Mouse (Mus musculus) embryonic fibroblast, embryonic 13.5 days (primary cell): ENCODE results near the gene Nop2. TPM values are rescaled to one million over a fixed set of nuclear protein-coding genes. Genes with fewer than 3 reads are reported as not detected.
A peak's percentile ranks its signal among the peaks of the same experiment; 100 is the strongest.

ENCODE experiments used
- H3K27ac ChIP-seq: 2 replicates; pipeline ENCODE4 v1.5.1; 2012; ENCODE audit warnings: low read length, control low read depth, inconsistent platforms; ENCODE audit not compliant: insufficient read depth
- H3K4me1 ChIP-seq: 2 replicates; pipeline ENCODE4 v1.6.1; 2011; ENCODE audit warnings: low read length; ENCODE audit not compliant: control insufficient read depth, insufficient read depth
- H3K4me3 ChIP-seq: 2 replicates; pipeline ENCODE4 v1.5.1; 2011; ENCODE audit warnings: mild to moderate bottlenecking, control low read depth, low read length; ENCODE audit not compliant: insufficient read depth
- CTCF ChIP-seq: IDR thresholded peaks from 2 replicates; pipeline ENCODE4 v1.5.1; 2011; ENCODE audit warnings: mild to moderate bottlenecking, control low read depth, low read length, moderate library complexity, borderline replicate concordance; ENCODE audit not compliant: insufficient read depth
- POLR2A ChIP-seq: IDR thresholded peaks from 2 replicates; pipeline ENCODE4 v1.6.1; 2011; ENCODE audit warnings: low read depth, mild to moderate bottlenecking, control low read depth, low read length, moderate library complexity
- polyA plus RNA-seq: library from polyadenylated mRNA; stranded (reverse); fragments of >200 nt; gene quantifications from 2 replicates; pipeline ENCODE4 v1.2.4, GENCODE M21; 2011; ENCODE audit warnings: low read depth; ENCODE audit not compliant: missing spikeins, insufficient read length

Gene Nop2
- polyA plus RNA-seq, result 35.9 and 41.6 TPM in 2 replicates

DNA sequence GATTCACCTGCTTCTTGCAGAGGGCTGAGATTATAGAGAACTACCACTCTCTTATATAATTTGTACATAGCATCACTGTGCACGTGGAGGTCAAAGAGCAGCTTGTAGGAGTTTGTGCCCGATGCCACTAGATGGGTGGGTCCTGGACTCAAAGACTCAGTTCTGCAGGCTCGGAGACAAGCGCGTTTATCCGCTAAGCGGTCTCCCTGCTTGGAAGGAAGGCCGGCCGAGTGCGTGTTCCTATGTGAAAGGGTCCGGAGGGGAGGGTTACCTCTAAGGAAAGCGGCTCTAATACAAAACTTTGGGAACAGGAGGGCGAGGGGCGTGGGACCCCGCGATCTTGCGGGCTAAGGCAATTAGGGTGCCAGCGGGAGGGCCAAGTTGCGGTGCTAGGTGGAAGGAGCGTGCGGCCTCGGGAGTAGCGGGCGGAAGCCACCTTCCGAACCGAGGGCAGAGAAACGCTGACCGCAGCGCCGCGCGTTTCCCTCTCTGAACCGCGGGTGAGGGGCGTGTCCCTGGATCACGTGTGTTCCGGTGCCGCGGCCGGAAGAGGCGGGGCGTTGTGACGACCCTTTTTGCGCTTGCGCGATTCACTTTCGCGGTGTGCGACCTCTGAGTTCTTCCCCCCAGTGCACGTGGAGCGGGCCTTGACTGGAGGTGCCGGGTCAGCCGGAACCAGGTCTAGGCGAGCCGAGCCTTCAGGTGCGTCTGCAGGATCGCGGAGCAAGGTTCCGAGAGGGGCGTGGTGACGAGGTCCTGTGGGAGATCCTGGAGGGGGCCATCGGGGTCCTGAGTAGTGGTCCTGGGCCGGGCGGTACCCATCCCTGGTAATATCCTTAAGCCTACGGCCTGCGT lies at the start of gene Nop2:
Gene Nop2, plus strand, starts transcription at position 608 of the 855 bp plus-strand sequence.
- Histone ChIP-seq H3K27ac (peak within 1 kb of the TSS; percentile 75), H3K4me1 (peaks cover 5% of the 10 kb centered on the region), H3K4me3 (peak within 1 kb of the TSS; percentile 87)
- no peak for TF ChIP-seq CTCF
- peak; percentile 95 for TF ChIP-seq POLR2A

DNA sequence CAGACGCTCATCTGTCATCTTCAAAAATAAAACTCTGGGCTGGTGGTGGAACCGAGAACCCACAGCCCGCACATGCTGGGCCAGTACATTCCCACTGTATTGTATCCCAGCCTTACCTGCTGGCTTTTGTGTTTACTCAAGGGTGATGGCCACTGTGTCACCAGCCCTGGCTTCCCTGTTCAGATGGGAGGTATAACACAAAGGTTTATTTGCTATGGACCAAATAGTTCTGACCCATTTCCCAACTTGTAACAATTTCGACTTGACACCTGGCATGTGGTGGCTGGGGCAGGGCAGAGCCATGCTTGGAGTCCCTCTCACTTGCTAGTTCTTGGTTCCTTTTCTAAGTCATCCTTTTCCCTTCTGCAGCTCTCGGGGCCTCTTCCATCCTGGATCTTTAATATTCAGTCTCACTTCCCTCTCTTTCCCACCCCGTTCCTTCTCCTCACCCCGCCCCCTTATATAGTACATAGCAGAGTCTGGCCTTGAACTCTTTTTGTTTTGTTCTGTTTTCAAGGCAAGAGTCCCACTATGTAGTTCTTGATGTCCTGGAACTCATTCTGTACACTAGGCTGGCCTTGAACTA lies 48.8 kb upstream of the Nop2 start:
- H3K27ac ChIP-seq, result no peak overlapping the region
- TF ChIP-seq POLR2A (no peak), CTCF (no peak)
- H3K4me3 ChIP-seq, result no peak overlapping the region
- no peaks in the 10 kb centered on the region; the same call in 1 of the 2 replicates for H3K4me1 ChIP-seq

DNA sequence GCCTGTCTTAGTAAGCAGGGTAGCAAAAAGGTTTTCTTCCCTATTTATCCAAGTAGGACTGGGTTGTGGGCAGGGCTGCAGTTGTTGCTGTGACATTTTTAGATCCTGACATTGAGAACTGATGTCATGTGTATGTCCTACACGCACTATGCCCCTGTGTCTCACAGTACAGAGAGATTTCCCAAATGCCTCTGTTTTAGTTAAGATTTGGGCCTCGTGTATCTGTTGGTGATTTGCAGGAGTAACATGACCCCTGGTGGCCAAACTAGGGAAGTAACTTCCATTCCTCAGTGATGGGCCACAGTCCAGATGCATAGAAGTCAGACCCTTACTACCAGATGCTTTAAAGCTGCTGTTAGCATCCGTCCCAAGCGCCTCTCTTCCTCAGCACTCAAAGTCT lies 47.3 kb upstream of the Nop2 start:
- TF ChIP-seq CTCF, result no peak
- TF ChIP-seq POLR2A, result no peak
- no peaks in the 10 kb centered on the region; the same call in 1 of the 2 replicates for H3K4me1 ChIP-seq
- H3K4me3 ChIP-seq, result no peak overlapping the region
- no peak overlapping the region for H3K27ac ChIP-seq

DNA sequence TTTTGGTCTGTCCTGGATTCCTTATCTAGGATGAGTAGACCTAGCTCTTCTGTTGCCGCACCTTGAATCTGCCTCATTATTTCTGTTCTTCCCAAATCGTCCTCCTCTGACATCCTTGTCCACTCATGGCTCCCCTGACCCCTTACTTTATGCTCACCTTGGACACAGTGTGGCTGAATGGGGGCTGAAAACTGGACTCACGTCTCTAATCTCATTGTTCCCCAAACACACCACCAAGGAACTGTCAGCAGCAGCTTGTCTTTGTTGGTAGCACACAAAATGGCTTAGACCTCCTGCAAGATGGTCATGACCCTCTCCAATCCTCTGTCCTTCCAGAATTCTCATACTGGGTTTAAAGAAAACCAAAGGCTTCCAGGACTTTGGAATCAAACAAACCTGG lies 43.8 kb upstream of the Nop2 start:
- H3K4me1 ChIP-seq, result no peaks in the 10 kb centered on the region; the same call in 1 of the 2 replicates
- no peak overlapping the region for H3K4me3 ChIP-seq
- H3K27ac ChIP-seq, result no peak overlapping the region
- no peak for TF ChIP-seq CTCF
- TF ChIP-seq POLR2A, result no peak

DNA sequence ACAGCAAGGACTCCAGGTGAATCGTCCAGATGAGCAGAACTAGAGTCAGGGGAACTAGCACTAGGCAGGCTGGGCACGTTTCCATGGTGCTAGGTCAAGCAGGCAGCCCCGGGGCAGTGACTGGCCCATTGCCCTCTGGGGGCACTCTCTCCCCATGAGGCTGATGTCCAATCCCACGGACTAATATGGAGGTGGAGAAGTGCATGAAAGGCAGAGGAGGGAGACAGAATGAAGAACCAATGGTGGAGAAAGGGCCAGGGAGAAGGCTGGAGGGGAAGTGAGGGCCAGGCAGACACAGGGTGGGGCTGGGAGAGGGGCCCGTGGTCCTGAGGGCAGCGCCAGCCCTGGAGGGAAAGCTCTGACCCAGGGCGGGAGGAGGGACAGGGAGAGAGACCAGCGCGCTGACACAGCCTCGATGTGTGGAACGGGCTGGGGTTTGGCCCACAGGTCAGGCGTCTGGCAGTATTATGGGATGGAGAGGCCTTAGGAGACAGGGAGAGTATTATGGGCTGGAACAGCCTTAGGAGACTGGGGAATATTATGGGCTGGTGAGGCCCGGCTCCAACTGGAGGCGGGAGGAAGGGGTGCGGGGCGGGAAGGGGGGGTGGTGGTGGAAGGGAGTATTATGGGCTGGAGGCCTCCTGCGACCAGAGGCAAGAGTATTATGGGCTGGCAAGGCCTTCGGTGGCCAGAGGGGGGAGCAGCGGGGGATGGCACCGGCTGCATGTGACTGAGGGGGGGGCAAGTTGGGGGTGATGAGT lies 43.0 kb upstream of the Nop2 start:
- TF ChIP-seq POLR2A, result no peak
- no peak for TF ChIP-seq CTCF
- H3K27ac ChIP-seq, result no peak overlapping the region; the same call in 1 of the 2 replicates
- H3K4me3 ChIP-seq, result no peak overlapping the region
- no peaks in the 10 kb centered on the region; the same call in 1 of the 2 replicates for H3K4me1 ChIP-seq

DNA sequence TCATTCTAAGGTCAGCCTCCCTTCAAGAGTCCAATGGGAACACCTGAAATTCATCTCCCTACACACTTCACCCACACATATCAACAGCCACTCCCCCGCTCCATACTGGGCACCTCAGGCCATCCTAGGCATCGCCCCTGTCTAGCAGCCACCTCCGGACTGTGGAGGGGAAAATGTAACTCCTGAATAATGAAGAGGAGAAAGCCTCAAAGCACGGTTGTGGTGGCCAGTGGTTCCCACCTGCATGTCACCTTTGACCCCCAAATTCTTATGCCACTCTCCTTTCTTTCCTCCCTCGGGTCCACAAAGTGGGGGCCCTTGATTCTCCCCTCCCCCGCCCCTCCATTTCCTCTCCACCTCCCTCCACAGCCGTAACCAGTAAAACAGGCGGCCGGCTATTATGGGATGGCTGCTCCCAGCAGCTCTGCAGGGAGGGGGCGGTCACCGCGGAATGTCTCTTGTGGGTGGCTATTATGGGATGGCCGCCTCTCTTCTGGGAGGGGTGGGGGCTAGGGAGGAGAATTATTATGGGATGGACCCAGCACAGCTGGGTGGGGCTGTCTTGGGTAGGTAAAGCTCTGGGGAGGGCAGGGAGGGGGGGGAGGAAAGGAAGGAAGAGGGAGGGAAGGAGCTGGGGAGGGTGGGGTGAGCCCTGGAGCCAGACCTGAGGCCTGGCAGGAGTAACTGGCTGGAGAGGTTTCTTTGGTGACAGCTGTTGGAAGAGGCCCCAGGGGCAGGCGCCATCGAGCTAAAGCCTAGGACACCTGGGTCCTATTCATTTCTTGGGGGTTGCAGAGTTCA lies 42.0 kb upstream of the Nop2 start:
- Histone ChIP-seq H3K4me3 (no peak overlapping the region), H3K4me1 (no peaks in the 10 kb centered on the region)
- TF ChIP-seq CTCF, result no peak
- TF ChIP-seq POLR2A, result 0 out of 2 replicates have a peak, but pooled peaks have one; percentile 29

DNA sequence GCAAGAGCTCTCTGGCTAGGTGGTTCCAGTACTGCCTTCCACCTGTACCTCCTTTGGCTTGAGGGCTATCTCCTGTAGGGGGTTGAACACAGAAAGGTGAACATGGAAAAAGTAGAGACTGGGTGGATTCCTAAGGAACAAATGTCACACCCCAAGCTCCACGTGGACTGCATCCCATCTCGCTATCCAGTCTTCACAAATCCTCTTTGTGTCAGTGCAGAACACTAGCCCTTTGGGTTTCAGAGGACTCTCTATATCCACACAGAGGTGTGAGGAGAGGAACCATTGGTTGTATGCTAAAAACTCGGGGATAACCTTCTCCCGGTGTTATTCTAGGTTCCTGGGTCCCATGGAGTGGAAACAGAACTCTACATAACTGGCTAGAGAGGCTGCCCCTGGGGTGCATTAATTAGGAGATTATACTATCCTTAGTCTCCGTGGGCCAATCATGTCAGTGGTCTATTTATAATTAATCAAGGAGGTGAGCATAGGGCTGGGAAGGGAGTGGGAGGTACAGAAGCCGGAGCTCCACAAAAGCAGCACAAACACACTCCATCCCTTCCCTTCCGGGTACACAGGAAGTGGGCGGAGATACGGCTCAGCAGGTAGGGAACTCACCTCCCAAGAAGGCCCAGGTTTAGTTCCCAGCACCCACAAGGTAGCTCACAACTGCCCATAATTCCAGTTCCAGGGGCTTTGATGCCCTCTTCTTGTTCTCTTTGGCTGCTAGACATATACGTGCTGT lies 41.2 kb upstream of the Nop2 start:
- TF ChIP-seq POLR2A (no peak), CTCF (no peak)
- no peak overlapping the region for H3K27ac ChIP-seq
- H3K4me3 ChIP-seq, result no peak overlapping the region
- no peaks in the 10 kb centered on the region for H3K4me1 ChIP-seq

More for the DNA sequence above, 42.0 kb upstream of the Nop2 start:
- no peak overlapping the region for H3K27ac ChIP-seq

DNA sequence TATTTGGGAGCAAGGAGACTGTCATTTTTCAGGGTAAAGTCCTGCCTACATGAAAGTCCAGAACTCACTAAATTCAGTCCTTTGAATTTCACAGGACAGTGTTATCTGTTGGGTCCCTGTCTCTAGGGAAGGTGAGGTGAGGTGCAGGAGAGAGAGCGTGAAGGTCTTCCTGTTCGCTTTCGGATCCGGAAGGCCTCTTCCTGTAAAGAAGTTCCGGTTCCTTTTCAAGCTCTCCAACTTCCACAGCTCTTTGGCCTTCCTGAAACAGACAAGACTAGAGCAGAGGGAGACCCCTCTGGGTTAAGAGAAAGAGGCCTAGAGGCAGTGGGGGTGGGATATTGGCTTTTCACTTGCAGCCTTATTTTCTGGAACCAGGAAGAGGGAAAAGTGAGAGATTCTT lies 39.3 kb upstream of the Nop2 start:
- Histone ChIP-seq H3K27ac (no peak overlapping the region), H3K4me1 (no peaks in the 10 kb centered on the region), H3K4me3 (no peak overlapping the region)
- no peak for TF ChIP-seq POLR2A
- no peak for TF ChIP-seq CTCF

DNA sequence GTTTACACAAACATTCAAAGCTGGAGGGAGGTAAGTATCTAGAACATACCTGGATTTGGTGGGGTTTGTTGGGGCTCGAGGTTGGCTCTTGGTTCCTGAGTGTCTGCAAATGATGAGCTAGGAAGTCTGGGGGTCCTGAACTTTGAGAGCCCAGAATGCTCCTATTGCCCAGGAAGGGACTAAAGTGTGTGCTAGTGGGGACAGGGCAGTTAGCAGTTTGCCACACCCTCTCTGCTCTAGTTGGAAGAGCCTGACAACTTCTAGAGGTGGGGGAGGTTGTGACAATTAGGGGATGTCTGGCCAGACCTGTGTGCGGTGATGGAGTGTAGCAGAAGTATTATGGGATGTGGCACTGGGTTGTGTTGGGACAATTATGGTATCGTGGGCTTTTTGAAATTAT lies 36.9 kb upstream of the Nop2 start:
- H3K4me1 ChIP-seq, result peaks cover 12% of the 10 kb centered on the region
- no peak overlapping the region for H3K27ac ChIP-seq
- H3K4me3 ChIP-seq, result no peak overlapping the region
- no peak for TF ChIP-seq POLR2A
